Mouse (Mus musculus): ENCODE results near the gene Serpina1b. TPM values are rescaled to one million over a fixed set of nuclear protein-coding genes. Genes with fewer than 3 reads are reported as not detected.
"Not testable (repeated sequence)": the region's sequence is repeated elsewhere in the genome, so short reads cannot be mapped to it uniquely, and the experiment has no call there.

Gene Serpina1b
- polyA plus RNA-seq, 1 experiment from 2014 or later, result 0.10 TPM

- H3K27ac ChIP-seq, result no peak overlapping the region
- 0 out of 2 replicates have a peak, but pooled peaks cover 5% of the 10 kb centered on the region for H3K9me3 ChIP-seq
- no peak overlapping the region for H3K4me3 ChIP-seq
- no peak for DNase-seq (ENCODE audit: extremely low spot score, low spot score)
- 81% methylated on average over 3 of the region's 3 CpGs for WGBS
- no peaks in the 10 kb centered on the region for H3K4me1 ChIP-seq
- H3K27me3 ChIP-seq (ENCODE audit: poor library complexity, severe bottlenecking), result no peaks in the 10 kb centered on the region
- H3K36me3 ChIP-seq (replicated peaks), result no peaks in the 10 kb centered on the region
Measured at GRCm38 (mm10) chr12:103686050-103686449, 144.1 kb downstream of the Serpina1b start.

GRCm38 (mm10) chr12:103685386-103685785 is 144.8 kb downstream of the Serpina1b start:
- H3K9me3 ChIP-seq, result 0 out of 2 replicates have a peak, but pooled peaks cover 5% of the 10 kb centered on the region
- no peak overlapping the region for H3K27ac ChIP-seq
- no peaks in the 10 kb centered on the region for H3K4me1 ChIP-seq
- no peaks in the 10 kb centered on the region for H3K36me3 ChIP-seq (replicated peaks)
- 91% methylated on average over 3 of the region's 3 CpGs for WGBS
- H3K4me3 ChIP-seq, result no peak overlapping the region
- no peaks in the 10 kb centered on the region for H3K27me3 ChIP-seq (ENCODE audit: poor library complexity, severe bottlenecking)
- no peak for DNase-seq (ENCODE audit: extremely low spot score, low spot score)

DNA sequence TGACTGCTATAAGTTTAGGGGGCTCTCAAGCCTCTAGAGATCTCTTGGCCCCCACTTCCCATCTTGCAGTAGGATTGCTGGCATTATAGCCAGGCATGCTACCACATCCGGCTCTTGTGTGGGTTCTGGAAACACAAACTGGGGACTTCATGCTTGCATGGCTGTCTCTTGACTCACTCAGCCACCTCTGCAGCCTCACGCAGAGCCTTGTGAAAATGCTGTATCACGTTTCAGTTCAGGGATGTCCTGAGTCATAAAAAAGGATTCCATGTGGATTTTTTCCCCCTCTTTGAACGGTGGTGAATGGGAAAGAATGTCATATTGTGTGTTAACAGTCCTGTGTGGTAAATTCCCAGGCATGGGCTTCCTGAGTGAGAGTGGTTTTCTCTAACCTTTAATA is 146.4 kb downstream of the Serpina1b start:
- no peaks in the 10 kb centered on the region for H3K36me3 ChIP-seq (replicated peaks)
- 0 out of 2 replicates have a peak, but pooled peaks cover 5% of the 10 kb centered on the region for H3K9me3 ChIP-seq
- no peak overlapping the region for H3K27ac ChIP-seq
- H3K4me3 ChIP-seq, result no peak overlapping the region
- H3K27me3 ChIP-seq (ENCODE audit: poor library complexity, severe bottlenecking), result no peaks in the 10 kb centered on the region
- no peaks in the 10 kb centered on the region for H3K4me1 ChIP-seq
- WGBS, result 77% methylated on average over 4 of the region's 4 CpGs
- no peak for DNase-seq (ENCODE audit: extremely low spot score, low spot score)

DNA sequence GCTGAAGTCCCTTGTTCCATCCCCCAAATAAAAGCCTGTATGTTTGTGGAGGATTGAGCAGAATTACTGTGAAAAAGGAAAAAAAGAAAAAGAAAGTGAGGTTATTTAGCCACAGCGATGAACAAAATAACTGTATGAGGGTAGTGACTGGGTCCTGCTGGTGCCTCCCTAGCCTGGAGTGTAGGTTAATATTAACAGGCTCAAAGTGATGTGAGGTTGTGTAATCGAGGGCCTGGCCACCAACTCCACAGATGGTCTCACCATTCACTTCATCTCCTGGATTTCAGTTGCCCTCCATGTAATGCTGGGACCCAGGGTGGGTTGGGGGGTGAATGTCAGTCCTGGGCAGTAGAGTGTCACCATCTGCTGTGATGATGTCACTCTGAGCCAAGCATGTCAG is 148.4 kb downstream of the Serpina1b start:
- Histone ChIP-seq H3K36me3 (replicated peaks) (no peaks in the 10 kb centered on the region), H3K27me3 (ENCODE audit: poor library complexity, severe bottlenecking) (no peaks in the 10 kb centered on the region), H3K4me3 (no peak overlapping the region), H3K4me1 (no peaks in the 10 kb centered on the region), H3K27ac (no peak overlapping the region), H3K9me3 (0 out of 2 replicates have a peak, but pooled peaks cover 5% of the 10 kb centered on the region)
- WGBS, result 83% methylated on average over 2 of the region's 2 CpGs
- DNase-seq (ENCODE audit: extremely low spot score, low spot score), result no peak

GRCm38 (mm10) chr12:103681169-103681568 is 149.0 kb downstream of the Serpina1b start:
- 0 out of 2 replicates have a peak, but pooled peaks cover 5% of the 10 kb centered on the region for H3K9me3 ChIP-seq
- 80% methylated on average over 2 of the region's 2 CpGs for WGBS
- no peaks in the 10 kb centered on the region for H3K4me1 ChIP-seq
- DNase-seq (ENCODE audit: extremely low spot score, low spot score), result no peak
- no peaks in the 10 kb centered on the region for H3K36me3 ChIP-seq (replicated peaks)
- no peaks in the 10 kb centered on the region for H3K27me3 ChIP-seq (ENCODE audit: poor library complexity, severe bottlenecking)
- H3K27ac ChIP-seq, result no peak overlapping the region
- H3K4me3 ChIP-seq, result no peak overlapping the region

DNA sequence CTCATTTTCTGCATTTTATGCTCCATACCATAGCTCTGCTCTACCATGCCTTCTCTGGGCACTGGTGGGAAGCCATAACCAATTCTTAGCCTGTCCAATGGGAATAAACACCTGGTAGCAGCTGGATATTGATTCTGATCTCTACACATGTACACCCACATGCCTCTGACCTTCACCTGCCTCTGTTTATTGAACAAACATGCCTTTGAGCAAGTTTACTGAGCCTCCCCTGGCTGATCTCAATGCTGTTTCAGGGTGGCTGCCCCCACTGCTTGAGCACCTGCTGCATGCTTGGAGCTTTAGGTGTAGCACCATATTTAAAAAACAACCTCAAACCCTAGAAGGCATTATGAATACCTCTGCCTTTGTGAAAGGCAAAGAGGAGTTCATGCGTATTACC is 150.3 kb downstream of the Serpina1b start:
- not testable (repeated sequence) for H3K9me3 ChIP-seq; H3K27me3 ChIP-seq (ENCODE audit: poor library complexity, severe bottlenecking); DNase-seq (ENCODE audit: extremely low spot score, low spot score); H3K36me3 ChIP-seq (replicated peaks); H3K27ac ChIP-seq; H3K4me1 ChIP-seq; H3K4me3 ChIP-seq
- 92% methylated on average over 1 of the region's 1 CpGs for WGBS

Other genes starting within 250 kb of the Serpina1b start
- not detected in 2 replicates for gene Serpina10, start 198.9 kb downstream of the Serpina1b start, polyA plus RNA-seq (2016; fragmentation: Nextera tagmentation; extraction: Ambion mirVana)
- gene Serpina6, start 173.2 kb downstream of the Serpina1b start, polyA plus RNA-seq (2016; fragmentation: Nextera tagmentation; extraction: Ambion mirVana), result not detected in 2 replicates
- not detected in 2 replicates for gene Serpina16, start 154.2 kb downstream of the Serpina1b start, polyA plus RNA-seq (2016; fragmentation: Nextera tagmentation; extraction: Ambion mirVana)
- gene Serpina1f, start 134.8 kb downstream of the Serpina1b start, polyA plus RNA-seq (2016; fragmentation: Nextera tagmentation; extraction: Ambion mirVana), result not detected in 2 replicates
- not detected in 2 replicates for gene Serpina1d, start 56.8 kb downstream of the Serpina1b start, polyA plus RNA-seq (2016; fragmentation: Nextera tagmentation; extraction: Ambion mirVana)
- not detected in 2 replicates for gene Serpina1a, start 33.2 kb upstream of the Serpina1b start, polyA plus RNA-seq (2016; fragmentation: Nextera tagmentation; extraction: Ambion mirVana)
- gene Serpina1c, start 74.5 kb upstream of the Serpina1b start, polyA plus RNA-seq (2016; fragmentation: Nextera tagmentation; extraction: Ambion mirVana), result not detected in 2 replicates
- not detected in 2 replicates for gene Serpina1e, start 128.6 kb upstream of the Serpina1b start, polyA plus RNA-seq (2016; fragmentation: Nextera tagmentation; extraction: Ambion mirVana)
- gene Serpina11, start 159.6 kb upstream of the Serpina1b start, polyA plus RNA-seq (2016; fragmentation: Nextera tagmentation; extraction: Ambion mirVana), result not detected in 2 replicates
- not detected in 2 replicates for gene Serpina9, start 183.4 kb upstream of the Serpina1b start, polyA plus RNA-seq (2016; fragmentation: Nextera tagmentation; extraction: Ambion mirVana)
- not detected in 2 replicates for gene Serpina12, start 214.1 kb upstream of the Serpina1b start, polyA plus RNA-seq (2016; fragmentation: Nextera tagmentation; extraction: Ambion mirVana)